Mouse (Mus musculus): ENCODE results near the gene Pkd1. TPM values are rescaled to one million over a fixed set of nuclear protein-coding genes. Genes with fewer than 3 reads are reported as not detected.

Gene Pkd1
- polyA plus RNA-seq, 1 experiment from 2014 or later, result 16.8 TPM

DNA sequence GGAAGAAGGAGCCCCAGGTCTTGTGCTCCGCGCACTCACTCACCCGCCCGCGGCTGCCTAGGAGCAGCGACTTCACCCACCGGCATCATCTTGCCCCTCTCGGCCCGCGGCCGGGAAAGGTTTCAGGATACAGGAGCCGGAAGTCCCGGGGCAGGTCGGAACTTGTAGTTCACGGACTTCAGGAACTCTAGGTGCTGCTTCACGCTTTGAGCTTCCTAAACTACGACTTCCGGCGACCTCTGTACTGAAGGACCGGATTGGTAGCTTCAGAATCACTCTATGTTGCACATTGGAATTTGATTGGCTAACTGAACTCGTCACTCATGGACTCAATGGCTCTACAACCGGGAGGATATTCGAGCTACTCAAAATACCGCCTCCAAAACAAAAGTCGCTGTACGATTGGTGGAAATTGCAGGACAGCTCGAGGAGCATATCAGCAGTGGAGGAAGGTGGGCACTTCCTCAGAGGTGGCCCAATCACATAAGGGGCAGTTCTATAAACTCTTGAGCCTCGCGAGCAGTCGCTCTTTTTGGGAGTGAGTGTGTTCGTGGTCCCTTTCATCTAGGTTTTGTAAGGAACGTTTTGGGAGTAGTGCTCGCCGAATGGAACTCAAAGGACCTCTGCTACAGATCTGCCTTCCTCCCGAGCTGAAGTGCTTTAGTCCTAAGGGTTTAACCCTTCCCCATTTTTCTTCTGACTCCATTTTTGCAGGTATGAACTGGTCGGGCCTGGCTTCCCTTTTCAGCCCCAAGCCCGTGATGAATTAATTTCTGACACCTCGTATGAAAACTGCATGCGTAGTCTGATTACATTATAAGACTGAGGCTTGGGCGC is 21.7 kb upstream of the Pkd1 start, which contains the start of gene Traf7:
TSS of gene Traf7 (minus strand) at position 216 of the 837 bp plus-strand sequence.
- Histone ChIP-seq H3K4me3 (ENCODE audit: control insufficient read depth in 1 of 2, insufficient read depth in 1 of 2, low read depth in 1 of 2, low read length in 2 of 2) (peak within 1 kb of the TSS; percentile 89 to 95), H3K4me2 (ENCODE audit: low read length) (peak within 1 kb of the TSS; percentile 97), H3K27me3 (ENCODE audit: control insufficient read depth, insufficient read depth, low read length) (no peaks in the 10 kb centered on the region), H3K9ac (ENCODE audit: low read length) (peak within 1 kb of the TSS; percentile 93), H3K36me3 (ENCODE audit: control insufficient read depth, insufficient read depth, low read length) (peaks cover 26% of the 10 kb centered on the region), H3K4me1 (ENCODE audit: control insufficient read depth in 2 of 2, insufficient read depth in 2 of 2, low read length in 2 of 2) (peaks cover 19 to 43% of the 10 kb centered on the region in 2 experiments), H3K27ac (replicated peaks in 1 of 2; ENCODE audit: control insufficient read depth in 1 of 2, insufficient read depth in 1 of 2, low read depth in 2 of 2, low read length in 2 of 2) (peak within 1 kb of the TSS; percentile 80 to 92), H3K9me3 (ENCODE audit: control insufficient read depth, low read length) (no peaks in the 10 kb centered on the region)
- ATAC-seq (ENCODE audit: insufficient number of reproducible peaks, insufficient read depth, low FRiP score, low read depth), result peak; percentile 95
- under 1% methylated on average over 40 of the region's 40 CpGs for WGBS

DNA sequence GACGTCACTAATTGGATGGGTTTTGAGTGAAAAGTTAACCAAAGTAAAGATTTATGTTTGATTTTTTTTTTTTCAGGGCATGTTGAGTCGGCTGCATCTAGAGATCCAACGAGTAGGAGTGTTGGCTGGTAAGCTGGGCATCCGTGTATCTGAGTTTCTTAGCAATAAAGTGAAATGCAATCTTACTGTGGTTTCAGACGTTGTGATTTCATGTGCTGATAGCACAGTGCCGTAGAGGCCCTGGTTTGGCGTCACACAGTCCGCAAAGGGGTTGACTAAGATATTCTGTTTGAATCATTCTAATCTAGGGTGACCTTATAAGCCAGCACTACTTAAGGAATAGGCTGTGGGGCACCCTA is 21.1 kb upstream of the Pkd1 start:
- Histone ChIP-seq H3K9me3 (ENCODE audit: control insufficient read depth, low read length) (no peaks in the 10 kb centered on the region), H3K9ac (ENCODE audit: low read length) (peak overlapping the region; percentile 88), H3K4me1 (ENCODE audit: control insufficient read depth in 2 of 2, insufficient read depth in 2 of 2, low read length in 2 of 2) (peaks cover 25 to 48% of the 10 kb centered on the region in 2 experiments), H3K27ac (replicated peaks in 1 of 2; ENCODE audit: control insufficient read depth in 1 of 2, insufficient read depth in 1 of 2, low read depth in 2 of 2, low read length in 2 of 2) (peak overlapping the region; percentile 80 to 92), H3K27me3 (ENCODE audit: control insufficient read depth, insufficient read depth, low read length) (no peaks in the 10 kb centered on the region), H3K4me2 (ENCODE audit: low read length) (peak overlapping the region; percentile 97), H3K36me3 (ENCODE audit: control insufficient read depth, insufficient read depth, low read length) (peaks cover 21% of the 10 kb centered on the region), H3K4me3 (ENCODE audit: control insufficient read depth in 1 of 2, insufficient read depth in 1 of 2, low read depth in 1 of 2, low read length in 2 of 2) (peak overlapping the region; percentile 71 to 83)
- no peak for ATAC-seq (ENCODE audit: insufficient number of reproducible peaks, insufficient read depth, low FRiP score, low read depth)
- 0% methylated on average over 8 of the region's 8 CpGs for WGBS

DNA sequence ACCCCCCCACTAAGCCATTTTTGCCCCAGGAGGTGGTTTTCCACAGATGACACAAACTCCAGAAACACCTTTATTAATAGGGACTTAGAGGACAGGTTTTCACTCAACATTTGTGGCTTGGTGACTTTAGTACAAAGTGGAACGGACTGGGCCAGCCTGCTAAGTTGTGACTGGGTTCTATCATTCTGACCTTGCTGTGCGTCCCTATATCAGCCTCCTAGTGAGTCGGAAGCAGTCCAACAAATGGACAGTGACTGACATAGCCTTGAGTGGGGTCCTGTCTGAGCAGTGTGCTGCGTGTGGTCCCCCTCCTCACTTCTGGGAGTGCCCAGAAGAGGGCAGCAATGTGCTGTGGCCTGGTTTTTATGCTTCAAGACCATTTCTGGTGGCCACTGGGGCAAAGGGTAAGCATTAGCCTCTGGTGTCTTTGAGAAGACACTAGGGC is 20.6 kb upstream of the Pkd1 start:
- H3K9ac ChIP-seq (ENCODE audit: low read length), result peak overlapping the region; percentile 88
- H3K27me3 ChIP-seq (ENCODE audit: control insufficient read depth, insufficient read depth, low read length), result no peaks in the 10 kb centered on the region
- H3K4me3 ChIP-seq (ENCODE audit: control insufficient read depth in 1 of 2, insufficient read depth in 1 of 2, low read depth in 1 of 2, low read length in 2 of 2), result peak overlapping the region; percentile 71 to 83
- peaks cover 21% of the 10 kb centered on the region for H3K36me3 ChIP-seq (ENCODE audit: control insufficient read depth, insufficient read depth, low read length)
- no peaks in the 10 kb centered on the region for H3K9me3 ChIP-seq (ENCODE audit: control insufficient read depth, low read length)
- ATAC-seq (ENCODE audit: insufficient number of reproducible peaks, insufficient read depth, low FRiP score, low read depth), result no peak
- peak overlapping the region; percentile 28 to 80; a peak in 2 of 4 replicates for H3K27ac ChIP-seq (replicated peaks in 1 of 2; ENCODE audit: control insufficient read depth in 1 of 2, insufficient read depth in 1 of 2, low read depth in 2 of 2, low read length in 2 of 2)
- peaks cover 25 to 48% of the 10 kb centered on the region in 2 experiments for H3K4me1 ChIP-seq (ENCODE audit: control insufficient read depth in 2 of 2, insufficient read depth in 2 of 2, low read length in 2 of 2)
- H3K4me2 ChIP-seq (ENCODE audit: low read length), result peak overlapping the region; percentile 97
- 1% methylated on average over 4 of the region's 4 CpGs for WGBS

- Histone ChIP-seq H3K9ac (ENCODE audit: low read length) (peak overlapping the region; percentile 88), H3K36me3 (ENCODE audit: control insufficient read depth, insufficient read depth, low read length) (peaks cover 21% of the 10 kb centered on the region), H3K4me3 (ENCODE audit: control insufficient read depth in 1 of 2, insufficient read depth in 1 of 2, low read depth in 1 of 2, low read length in 2 of 2) (peak overlapping the region in 1 of 2 experiments; percentile 71; a peak in 1 of 4 replicates), H3K9me3 (ENCODE audit: control insufficient read depth, low read length) (no peaks in the 10 kb centered on the region), H3K27me3 (ENCODE audit: control insufficient read depth, insufficient read depth, low read length) (no peaks in the 10 kb centered on the region), H3K4me2 (ENCODE audit: low read length) (peak overlapping the region; percentile 97), H3K27ac (replicated peaks in 1 of 2; ENCODE audit: control insufficient read depth in 1 of 2, insufficient read depth in 1 of 2, low read depth in 2 of 2, low read length in 2 of 2) (no peak overlapping the region), H3K4me1 (ENCODE audit: control insufficient read depth in 2 of 2, insufficient read depth in 2 of 2, low read length in 2 of 2) (peaks cover 25 to 46% of the 10 kb centered on the region in 2 experiments)
- WGBS, result 33% methylated on average over 5 of the region's 5 CpGs
- no peak for ATAC-seq (ENCODE audit: insufficient number of reproducible peaks, insufficient read depth, low FRiP score, low read depth)
Observed at GRCm38 (mm10) chr17:24529883-24530282, 19.8 kb upstream of the Pkd1 start.

DNA sequence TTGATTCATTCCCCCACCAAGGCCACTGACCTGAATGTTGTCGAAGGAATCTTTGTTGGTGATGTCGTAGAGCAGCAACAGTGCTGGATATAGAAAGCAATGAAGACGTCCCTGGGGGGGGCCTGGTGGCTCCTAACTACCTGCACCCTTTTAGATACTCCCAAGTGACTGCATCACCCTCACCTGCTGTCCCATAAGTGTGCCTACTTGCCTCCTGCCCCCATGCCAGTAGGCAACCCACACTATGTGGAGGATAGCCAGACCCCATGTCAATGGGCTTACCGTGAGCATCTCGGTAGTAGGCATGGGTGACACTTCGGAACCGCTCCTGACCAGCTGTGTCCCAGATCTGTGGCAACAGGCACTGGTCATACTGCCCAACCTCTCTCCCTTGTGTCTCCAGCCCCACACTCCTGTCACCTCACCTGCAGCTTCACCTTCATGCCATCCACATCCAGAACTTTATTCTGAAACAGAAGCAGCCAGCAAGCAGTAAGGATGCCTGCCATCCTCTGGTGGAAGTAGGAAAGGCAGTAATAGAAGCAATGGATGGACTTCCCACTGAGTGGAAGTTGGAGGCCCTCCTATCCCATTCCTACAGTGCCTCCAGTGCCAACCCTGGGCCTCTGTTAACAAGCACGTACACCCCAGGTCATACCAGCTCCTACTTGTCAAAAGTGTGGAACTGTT is 19.1 kb upstream of the Pkd1 start:
- peak overlapping the region; percentile 88 for H3K9ac ChIP-seq (ENCODE audit: low read length)
- peak overlapping the region; percentile 97; the same call in 1 of the 2 replicates for H3K4me2 ChIP-seq (ENCODE audit: low read length)
- no peak overlapping the region for H3K4me3 ChIP-seq (ENCODE audit: control insufficient read depth in 1 of 2, insufficient read depth in 1 of 2, low read depth in 1 of 2, low read length in 2 of 2)
- H3K4me1 ChIP-seq (ENCODE audit: control insufficient read depth in 2 of 2, insufficient read depth in 2 of 2, low read length in 2 of 2), result peaks cover 21 to 40% of the 10 kb centered on the region in 2 experiments
- ATAC-seq (ENCODE audit: insufficient number of reproducible peaks, insufficient read depth, low FRiP score, low read depth), result no peak
- no peak overlapping the region for H3K27ac ChIP-seq (replicated peaks in 1 of 2; ENCODE audit: control insufficient read depth in 1 of 2, insufficient read depth in 1 of 2, low read depth in 2 of 2, low read length in 2 of 2)
- 42% methylated on average over 8 of the region's 8 CpGs for WGBS
- H3K9me3 ChIP-seq (ENCODE audit: control insufficient read depth, low read length), result no peaks in the 10 kb centered on the region
- peaks cover 21% of the 10 kb centered on the region for H3K36me3 ChIP-seq (ENCODE audit: control insufficient read depth, insufficient read depth, low read length)
- no peaks in the 10 kb centered on the region for H3K27me3 ChIP-seq (ENCODE audit: control insufficient read depth, insufficient read depth, low read length)

DNA sequence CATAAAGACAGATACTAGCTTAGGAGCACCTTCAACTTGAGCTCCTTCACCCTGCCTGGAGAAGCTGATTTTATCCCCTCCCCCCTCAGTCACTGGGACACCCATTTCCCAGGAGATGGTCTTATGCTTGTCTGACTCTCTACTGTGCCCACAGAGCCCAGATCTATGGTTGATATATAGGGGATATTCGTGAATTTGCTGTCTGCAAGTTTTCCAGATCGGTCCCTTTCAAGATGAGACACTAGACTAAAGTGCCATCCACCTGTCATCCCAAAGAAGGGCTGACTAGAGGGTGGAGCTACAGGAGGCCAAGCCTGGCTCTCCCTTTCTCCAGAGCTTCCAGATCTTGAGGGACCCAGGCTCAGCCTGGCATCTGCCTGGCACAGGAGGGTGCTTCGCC is 18.6 kb upstream of the Pkd1 start:
- peaks cover 20 to 38% of the 10 kb centered on the region in 2 experiments for H3K4me1 ChIP-seq (ENCODE audit: control insufficient read depth in 2 of 2, insufficient read depth in 2 of 2, low read length in 2 of 2)
- H3K4me3 ChIP-seq (ENCODE audit: control insufficient read depth in 1 of 2, insufficient read depth in 1 of 2, low read depth in 1 of 2, low read length in 2 of 2), result no peak overlapping the region
- no peak overlapping the region for H3K9ac ChIP-seq (ENCODE audit: low read length)
- WGBS, result 69% methylated on average over 3 of the region's 3 CpGs
- H3K4me2 ChIP-seq (ENCODE audit: low read length), result no peak overlapping the region
- H3K27ac ChIP-seq (replicated peaks in 1 of 2; ENCODE audit: control insufficient read depth in 1 of 2, insufficient read depth in 1 of 2, low read depth in 2 of 2, low read length in 2 of 2), result no peak overlapping the region
- peaks cover 21% of the 10 kb centered on the region for H3K36me3 ChIP-seq (ENCODE audit: control insufficient read depth, insufficient read depth, low read length)
- H3K9me3 ChIP-seq (ENCODE audit: control insufficient read depth, low read length), result no peaks in the 10 kb centered on the region
- no peaks in the 10 kb centered on the region for H3K27me3 ChIP-seq (ENCODE audit: control insufficient read depth, insufficient read depth, low read length)
- no peak for ATAC-seq (ENCODE audit: insufficient number of reproducible peaks, insufficient read depth, low FRiP score, low read depth)

DNA sequence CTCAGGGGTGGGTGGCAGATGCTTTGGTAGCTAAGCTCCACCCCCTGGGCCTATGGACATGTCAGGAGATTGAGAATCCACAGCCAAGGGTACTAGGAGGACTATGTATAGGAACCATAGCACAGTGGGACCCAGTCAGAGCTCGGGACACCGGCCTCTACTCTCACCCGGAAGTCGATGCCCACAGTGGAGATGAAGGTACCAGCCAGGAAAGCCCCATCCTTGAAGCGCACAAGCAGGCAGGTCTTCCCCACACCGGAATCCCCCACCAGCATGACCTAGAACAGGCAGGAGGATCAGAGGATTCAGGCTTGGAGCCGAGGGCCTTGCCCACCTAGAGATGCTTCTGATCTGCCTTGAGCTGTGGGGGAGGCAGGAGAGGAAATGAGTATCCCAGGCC is 17.6 kb upstream of the Pkd1 start:
- Histone ChIP-seq H3K27ac (replicated peaks in 1 of 2; ENCODE audit: control insufficient read depth in 1 of 2, insufficient read depth in 1 of 2, low read depth in 2 of 2, low read length in 2 of 2) (no peak overlapping the region), H3K4me1 (ENCODE audit: control insufficient read depth in 2 of 2, insufficient read depth in 2 of 2, low read length in 2 of 2) (peaks cover 17 to 32% of the 10 kb centered on the region in 2 experiments), H3K9me3 (ENCODE audit: control insufficient read depth, low read length) (no peaks in the 10 kb centered on the region), H3K4me2 (ENCODE audit: low read length) (no peak overlapping the region), H3K36me3 (ENCODE audit: control insufficient read depth, insufficient read depth, low read length) (peaks cover 21% of the 10 kb centered on the region), H3K9ac (ENCODE audit: low read length) (no peak overlapping the region), H3K4me3 (ENCODE audit: control insufficient read depth in 1 of 2, insufficient read depth in 1 of 2, low read depth in 1 of 2, low read length in 2 of 2) (no peak overlapping the region), H3K27me3 (ENCODE audit: control insufficient read depth, insufficient read depth, low read length) (no peaks in the 10 kb centered on the region)
- 76% methylated on average over 7 of the region's 7 CpGs for WGBS
- no peak for ATAC-seq (ENCODE audit: insufficient number of reproducible peaks, insufficient read depth, low FRiP score, low read depth)
